Mouse (Mus musculus) cortical plate, adult 2 months (tissue): ENCODE data around the gene Hectd2.

Experiments
- CTCF ChIP-seq: fragments of 200-500 bp; IDR thresholded peaks from 2 replicates; pipeline ENCODE4 v1.5.1; 2011; ENCODE audit warnings: mild to moderate bottlenecking, control low read depth, low read length; ENCODE audit not compliant: insufficient read depth; ENCODE audit errors: extremely low read depth
- POLR2A ChIP-seq: fragments of 200-500 bp; IDR thresholded peaks from 2 replicates; pipeline ENCODE4 v1.6.1; 2011; ENCODE audit warnings: mild to moderate bottlenecking, low read length, control low read depth; ENCODE audit not compliant: insufficient read depth; ENCODE audit errors: extremely low read depth

- no peak for TF ChIP-seq CTCF
- no peak for TF ChIP-seq POLR2A
Measured at GRCm38 (mm10) chr19:36535878-36536277, 18.6 kb upstream of the Hectd2 start.
